Comparison of ENCODE assay signal across 8 mouse cellular contexts in genomic region chr7:132610468-132611318, GRCm38 (mm10). TPM values are rescaled to one million over a fixed set of nuclear protein-coding genes. Genes with fewer than 3 reads are reported as not detected.
DNase-seq lines count a peak whose midpoint lies in the region; ATAC-seq and TF ChIP-seq lines count a peak whose summit lies in the region.

Lhpp (plus strand) TSS chr7:132610638.

- peak; percentile 73 for DNase-seq in MEL-GATA-1-ER (ENCODE audit: extremely low read depth, low read depth)
- DNase-seq in cerebellum, adult 2 months, result peak; percentile 59 to 62
- peak; percentile 84 for DNase-seq in forebrain, postnatal 0 days
- peak; percentile 79 to 83 for DNase-seq in heart, postnatal 36 days
- DNase-seq in layer of hippocampus, adult 2 months (ENCODE audit: low spot score in 2 of 2), result peak; percentile 78 to 82
- DNase-seq in lung, embryonic 14.5 days, result peak; percentile 92
- DNase-seq in testis, postnatal 14 days (ENCODE audit: low spot score), result peak; percentile 83

- peak; percentile 97 for ATAC-seq in forebrain, postnatal 0 days
- ATAC-seq in lung, embryonic 14.5 days (ENCODE audit: insufficient read depth), result peak; percentile 87
- ATAC-seq in neutrophil, adult 5-6 weeks (ENCODE audit: extremely low read depth, insufficient number of reproducible peaks, low FRiP score, poor library complexity, severe bottlenecking), result peak; percentile 87

- TF ChIP-seq CTCF in cerebellum, adult 2 months (IDR thresholded peaks at IDR 0.05; ENCODE audit: borderline replicate concordance, insufficient read depth, low read depth, low read length), result no peak
- no peak for TF ChIP-seq CTCF in forebrain, postnatal 0 days (IDR thresholded peaks at IDR 0.05; ENCODE audit: low read depth)
- TF ChIP-seq CTCF in layer of hippocampus, adult 2 months (conservative IDR thresholded peaks at IDR 0.05), result no peak
- TF ChIP-seq CTCF in lung, embryonic 14.5 days (IDR thresholded peaks at IDR 0.05; ENCODE audit: low read depth), result no peak

- H3K27ac ChIP-seq in cerebellum, adult 2 months (ENCODE audit: insufficient read depth, low read length), result no peak within 1 kb of the TSS
- H3K27ac ChIP-seq in forebrain, postnatal 0 days (ENCODE audit: low read depth, low read length), result 0 out of 2 replicates have a peak within 1 kb of the TSS, but pooled peaks have one; percentile 47
- H3K27ac ChIP-seq in layer of hippocampus, adult 2 months, result peak within 1 kb of the TSS; percentile 74
- no peak within 1 kb of the TSS for H3K27ac ChIP-seq in lung, embryonic 14.5 days (ENCODE audit: low read depth)

- H3K9me3 ChIP-seq in forebrain, postnatal 0 days (ENCODE audit: low read length), result no peaks in the 10 kb centered on the region
- no peaks in the 10 kb centered on the region for H3K9me3 ChIP-seq in lung, embryonic 14.5 days (ENCODE audit: low read depth, low read length)

- WGBS in cerebellum, adult 2 months, result 9% methylated on average over 44 of the region's 44 CpGs
- 8% methylated on average over 44 of the region's 44 CpGs for WGBS in forebrain, postnatal 0 days
- WGBS in lung, embryonic 14.5 days, result 7% methylated on average over 44 of the region's 44 CpGs

- no peaks in the 10 kb centered on the region for H3K36me3 ChIP-seq in forebrain, postnatal 0 days (ENCODE audit: insufficient read depth)
- H3K36me3 ChIP-seq in lung, embryonic 14.5 days (ENCODE audit: insufficient read depth), result no peaks in the 10 kb centered on the region

- H3K4me2 ChIP-seq in forebrain, postnatal 0 days (ENCODE audit: low read depth), result peak within 1 kb of the TSS; percentile 56
- H3K4me2 ChIP-seq in lung, embryonic 14.5 days, result peak within 1 kb of the TSS; percentile 75

- TF ChIP-seq POLR2A in cerebellum, adult 2 months (IDR thresholded peaks at IDR 0.05; ENCODE audit: borderline replicate concordance, insufficient read depth, low read length), result no peak

- peak within 1 kb of the TSS; percentile 64 for H3K9ac ChIP-seq in forebrain, postnatal 0 days
- H3K9ac ChIP-seq in lung, embryonic 14.5 days, result peak within 1 kb of the TSS; percentile 56

- H3K27me3 ChIP-seq in cerebellum, adult 2 months (ENCODE audit: control insufficient read depth, insufficient read depth, low read length), result no peaks in the 10 kb centered on the region; the same call in 1 of the 2 replicates
- H3K27me3 ChIP-seq in forebrain, postnatal 0 days (ENCODE audit: insufficient read depth, low read length), result no peaks in the 10 kb centered on the region
- no peaks in the 10 kb centered on the region for H3K27me3 ChIP-seq in lung, embryonic 14.5 days (ENCODE audit: insufficient read depth, low read length)

- intact Hi-C loops in heart, postnatal 36 days (cut with DNase I), result no loop called here

- peak within 1 kb of the TSS; percentile 57 for H3K4me3 ChIP-seq in cerebellum, adult 2 months (replicated peaks; ENCODE audit: insufficient read depth, low read depth, low read length)
- peak within 1 kb of the TSS; percentile 50 for H3K4me3 ChIP-seq in forebrain, postnatal 0 days (ENCODE audit: low read depth, low read length)
- peak within 1 kb of the TSS; percentile 84 for H3K4me3 ChIP-seq in layer of hippocampus, adult 2 months
- peak within 1 kb of the TSS; percentile 63 for H3K4me3 ChIP-seq in lung, embryonic 14.5 days (ENCODE audit: low read depth, low read length)

- H3K4me1 ChIP-seq in cerebellum, adult 2 months (ENCODE audit: control insufficient read depth, insufficient read depth, low read length), result no peaks in the 10 kb centered on the region
- peaks cover 4% of the 10 kb centered on the region; the same call in 1 of the 2 replicates for H3K4me1 ChIP-seq in forebrain, postnatal 0 days (ENCODE audit: insufficient read depth)
- H3K4me1 ChIP-seq in lung, embryonic 14.5 days (ENCODE audit: insufficient read depth), result no peaks in the 10 kb centered on the region; the same call in 1 of the 2 replicates

RNA-seq across cellular contexts. Expression of gene Lhpp, which starts in this region (rescaled TPM):
- polyA plus RNA-seq in cerebellum, adult 2 months (2012; rRNA removed), result 26.7 and 30.4 TPM in 2 replicates
- 37.5 and 40.7 TPM in 2 replicates for total RNA-seq in forebrain, postnatal 0 days (2014; rRNA removed)
- polyA plus RNA-seq in forebrain, postnatal 0 days (2015; fragmentation: Nextera tagmentation; extraction: Ambion mirVana), result 50.1 and 53.8 TPM in 2 replicates
- total RNA-seq in heart, postnatal 36 days (2021), result 10 to 100 TPM; 14.2 to 15.0 TPM
- 10 to 100 TPM; 22.9 to 25.3 TPM for total RNA-seq in layer of hippocampus, adult 2 months (2021)
- 21.7 and 22.8 TPM in 2 replicates for polyA plus RNA-seq in lung, embryonic 14.5 days (2014; fragmentation: Nextera tagmentation; extraction: Ambion mirVana)
- 0.86 and 1.5 TPM in 2 replicates for total RNA-seq in neutrophil, adult 5-6 weeks (2017)

Comparison
In these comparisons a context has a peak if more than half of its experiments do, and no peak if none do; other contexts are left out.
1. H3K27ac ChIP-seq: peak in forebrain, postnatal 0 days (single experiment) and layer of hippocampus, adult 2 months (single experiment); none in cerebellum, adult 2 months (single experiment) and lung, embryonic 14.5 days (single experiment).
2. Peak in every context shown above with its lines, with median percentiles within 50 percentile points of each other: DNase-seq, H3K4me3 ChIP-seq and ATAC-seq.